ENCODE assay signal across 8 mouse cellular contexts in genomic region chr10:7390239-7391091, GRCm38 (mm10).
DNase-seq lines count a peak whose midpoint lies in the region; ATAC-seq and TF ChIP-seq lines count a peak whose summit lies in the region.

No protein-coding gene starts in this region.

- TF ChIP-seq CTCF in Patski (IDR thresholded peaks at IDR 0.05): no peak

- peak overlapping the region; percentile 25; the same call in 1 of the 2 replicates for H3K27ac ChIP-seq in limb, embryonic 10.5 days
- H3K27ac ChIP-seq in midbrain, embryonic 12.5 days (replicated peaks): no peak overlapping the region

- in situ Hi-C loops in Patski (cut with MboI; ENCODE audit: low pct_unique_long_range_greater_than_20kb): no loop called here

- no peaks in the 10 kb centered on the region for H3K27me3 ChIP-seq in Patski
- H3K27me3 ChIP-seq in limb, embryonic 10.5 days (ENCODE audit: low read depth, poor library complexity, severe bottlenecking): peaks cover 49% of the 10 kb centered on the region
- peaks cover 49% of the 10 kb centered on the region for H3K27me3 ChIP-seq in midbrain, embryonic 12.5 days

- peaks cover 25% of the 10 kb centered on the region for H3K4me1 ChIP-seq in limb, embryonic 10.5 days
- peaks cover 24% of the 10 kb centered on the region for H3K4me1 ChIP-seq in midbrain, embryonic 12.5 days

- peak; percentile 49 for ATAC-seq in cerebellum, adult (ENCODE audit: insufficient number of reproducible peaks, low FRiP score, low TSS enrichment)
- peak; percentile 60 for ATAC-seq in Patski
- peak; percentile 54 to 58; a peak in 3 of 4 replicates for ATAC-seq in hematopoietic stem cell, adult 5-6 weeks (replicated peaks in 1 of 2; ENCODE audit: insufficient read depth in 1 of 2, low FRiP score in 2 of 2, low TSS enrichment in 1 of 2, low read depth in 1 of 2, poor library complexity in 2 of 2, severe bottlenecking in 2 of 2)
- ATAC-seq in midbrain, embryonic 12.5 days (ENCODE audit: low FRiP score, low read depth): peak; percentile 53

- peak overlapping the region; percentile 99 for H3K4me2 ChIP-seq in midbrain, embryonic 12.5 days (replicated peaks)

- DNase-seq in cerebellum, adult 11 months: no peak
- DNase-seq in Patski (ENCODE audit: low read depth, low spot score): no peak
- peak; percentile 67 for DNase-seq in embryo, embryonic 9.5 days (ENCODE audit: extremely low spot score)
- DNase-seq in limb, embryonic 10.5 days (ENCODE audit: low spot score): peak; percentile 72
- peak; percentile 23 for DNase-seq in thymus, postnatal 0 days (ENCODE audit: low spot score)

- CTCF ChIA-PET in Patski (lab: Charles Lee): no interaction called here

- POLR2A ChIA-PET in Patski (lab: Charles Lee): no interaction called here

- WGBS in limb, embryonic 10.5 days: 6% methylated on average over 49 of the region's 49 CpGs
- WGBS in midbrain, embryonic 12.5 days: 8% methylated on average over 47 of the region's 49 CpGs

- peak overlapping the region; percentile 63 for H3K4me3 ChIP-seq in limb, embryonic 10.5 days
- peak overlapping the region; percentile 58 for H3K4me3 ChIP-seq in midbrain, embryonic 12.5 days

- H3K36me3 ChIP-seq in limb, embryonic 10.5 days: no peaks in the 10 kb centered on the region
- H3K36me3 ChIP-seq in midbrain, embryonic 12.5 days: no peaks in the 10 kb centered on the region

- peak overlapping the region; percentile 55 for H3K9ac ChIP-seq in midbrain, embryonic 12.5 days (replicated peaks)

- no peaks in the 10 kb centered on the region for H3K9me3 ChIP-seq in limb, embryonic 10.5 days (replicated peaks)
- no peaks in the 10 kb centered on the region for H3K9me3 ChIP-seq in midbrain, embryonic 12.5 days

Comparison
In these comparisons a context has a peak if more than half of its experiments do, and no peak if none do; other contexts are left out.
1. DNase-seq: peak in embryo, embryonic 9.5 days (single experiment), limb, embryonic 10.5 days (single experiment) and thymus, postnatal 0 days (single experiment); none in cerebellum, adult 11 months (single experiment) and Patski (single experiment).
2. Peak in every context shown above with its lines, with median percentiles within 50 percentile points of each other: ATAC-seq.